Mouse (Mus musculus): ENCODE results near the gene Hist2h2ab.

DNA sequence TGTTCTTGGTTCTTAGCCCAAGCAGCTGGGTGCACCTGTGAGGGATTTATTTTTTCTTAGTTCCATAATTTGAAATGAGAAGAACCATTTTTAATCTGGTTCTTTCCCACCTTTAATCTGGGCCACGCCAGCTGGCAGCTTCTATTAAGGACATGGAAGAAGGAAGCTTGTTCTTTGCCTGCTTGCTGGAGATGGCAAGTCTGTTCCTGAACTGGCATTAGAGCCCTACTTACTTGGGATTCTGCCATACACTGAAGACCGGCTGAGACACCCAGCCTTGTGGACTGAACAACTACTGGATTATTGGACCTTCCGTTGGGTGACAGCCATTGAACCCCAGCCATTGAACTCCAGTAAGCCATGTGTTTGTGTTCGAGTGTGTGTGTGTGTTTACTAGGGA, 3.1 kb downstream of the Hist2h2ab start:
- no peak for TF ChIP-seq POLR2A (IDR thresholded peaks at IDR 0.05; ENCODE audit: low read depth, low read length)
- no peak for TF ChIP-seq CTCF (conservative IDR thresholded peaks at IDR 0.05; ENCODE audit: insufficient read depth, insufficient read length, low read depth, low read length)
